Comparison of ENCODE assay signal across 12 mouse cellular contexts in genomic region chr16:97002189-97002588, GRCm38 (mm10).
DNase-seq lines count a peak whose midpoint lies in the region; ATAC-seq and TF ChIP-seq lines count a peak whose summit lies in the region.
"Had no signal": no experiment of that assay in that cellular context is flagged by ENCODE, and none has a peak within 500 bp of the region (broad histone marks: within the 10 kb centered on the region; RNA-seq: fewer than 3 reads in every experiment).

No protein-coding gene starts in this region.

- H3K4me2 ChIP-seq in forebrain, embryonic 16.5 days (ENCODE audit: low read length) = no peak overlapping the region
- no peak overlapping the region for H3K4me2 ChIP-seq in midbrain, embryonic 15.5 days
- no peak overlapping the region for H3K4me2 ChIP-seq in intestine, postnatal 0 days (replicated peaks; ENCODE audit: low read depth)
- H3K4me2 ChIP-seq: limb, embryonic 13.5 days had no signal

- peak; percentile 67 for ATAC-seq in forebrain, embryonic 16.5 days
- no peak; the same call in 1 of the 2 replicates for ATAC-seq in midbrain, embryonic 15.5 days (replicated peaks)
- no peak for ATAC-seq in intestine, postnatal 0 days

- no peak overlapping the region for H3K4me3 ChIP-seq in forebrain, embryonic 16.5 days (replicated peaks; ENCODE audit: low read length)
- H3K4me3 ChIP-seq in midbrain, embryonic 15.5 days = no peak overlapping the region
- H3K4me3 ChIP-seq in intestine, postnatal 0 days (ENCODE audit: low read depth, low read length) = no peak overlapping the region
- H3K4me3 ChIP-seq: heart, adult 2 months; limb, embryonic 13.5 days had no signal

- H3K9me3 ChIP-seq in forebrain, embryonic 16.5 days (ENCODE audit: control insufficient read depth, low read length) = no peaks in the 10 kb centered on the region
- H3K9me3 ChIP-seq in midbrain, embryonic 15.5 days = no peaks in the 10 kb centered on the region
- no peaks in the 10 kb centered on the region for H3K9me3 ChIP-seq in intestine, postnatal 0 days (ENCODE audit: control insufficient read depth)
- H3K9me3 ChIP-seq: limb, embryonic 13.5 days had no signal

- H3K4me1 ChIP-seq in forebrain, embryonic 16.5 days (replicated peaks; ENCODE audit: control insufficient read depth, insufficient read depth, low read length) = peaks cover 35% of the 10 kb centered on the region
- H3K4me1 ChIP-seq in midbrain, embryonic 15.5 days = peaks cover 50% of the 10 kb centered on the region
- no peaks in the 10 kb centered on the region for H3K4me1 ChIP-seq in intestine, postnatal 0 days (replicated peaks; ENCODE audit: control insufficient read depth, insufficient read depth, low read length)

- peak; percentile 40 to 52 for DNase-seq in frontal cortex, postnatal 14 days (ENCODE audit: low spot score in 2 of 2)
- DNase-seq in layer of hippocampus, postnatal 10 days (ENCODE audit: low spot score in 2 of 2) = peak; percentile 45 to 52
- DNase-seq in adrenal gland, postnatal 36 days = no peak
- no peak for DNase-seq in spleen, postnatal 4 days (ENCODE audit: low spot score in 2 of 2)
- no peak for DNase-seq in cerebellum, adult 18-20 months
- DNase-seq: cerebellum, adult 9-11 months; heart, adult 2 months; lung, postnatal 10 days had no signal

- H3K9ac ChIP-seq in forebrain, embryonic 16.5 days (replicated peaks; ENCODE audit: low read depth, low read length) = peak overlapping the region; percentile 41; the same call in 1 of the 2 replicates
- peak overlapping the region; percentile 31; the same call in 1 of the 2 replicates for H3K9ac ChIP-seq in midbrain, embryonic 15.5 days
- H3K9ac ChIP-seq in intestine, postnatal 0 days (ENCODE audit: low read depth, low read length) = no peak overlapping the region
- H3K9ac ChIP-seq: limb, embryonic 13.5 days had no signal

- no peak for TF ChIP-seq CTCF in intestine, postnatal 0 days (IDR thresholded peaks at IDR 0.05; ENCODE audit: low read depth)

- no peaks in the 10 kb centered on the region for H3K36me3 ChIP-seq in forebrain, embryonic 16.5 days (ENCODE audit: control insufficient read depth, insufficient read depth)
- H3K36me3 ChIP-seq in midbrain, embryonic 15.5 days (replicated peaks) = no peaks in the 10 kb centered on the region
- H3K36me3 ChIP-seq in intestine, postnatal 0 days (ENCODE audit: control insufficient read depth, insufficient read depth) = no peaks in the 10 kb centered on the region
- H3K36me3 ChIP-seq: limb, embryonic 13.5 days had no signal

- WGBS in forebrain, embryonic 16.5 days = 42% methylated on average over 3 of the region's 3 CpGs
- 31% methylated on average over 3 of the region's 3 CpGs for WGBS in midbrain, embryonic 15.5 days
- 44% methylated on average over 3 of the region's 3 CpGs for WGBS in intestine, postnatal 0 days

- H3K27ac ChIP-seq in forebrain, embryonic 16.5 days (ENCODE audit: low read length) = peak overlapping the region; percentile 91
- peak overlapping the region; percentile 88 for H3K27ac ChIP-seq in midbrain, embryonic 15.5 days
- H3K27ac ChIP-seq in intestine, postnatal 0 days (ENCODE audit: low read depth, low read length) = no peak overlapping the region
- H3K27ac ChIP-seq: heart, adult 2 months; limb, embryonic 13.5 days had no signal

- no peaks in the 10 kb centered on the region for H3K27me3 ChIP-seq in forebrain, embryonic 16.5 days (replicated peaks; ENCODE audit: control insufficient read depth, insufficient read depth, low read length)
- no peaks in the 10 kb centered on the region for H3K27me3 ChIP-seq in midbrain, embryonic 15.5 days (replicated peaks)
- no peaks in the 10 kb centered on the region for H3K27me3 ChIP-seq in intestine, postnatal 0 days (replicated peaks; ENCODE audit: control insufficient read depth, insufficient read depth, low read length)
- H3K27me3 ChIP-seq: limb, embryonic 13.5 days had no signal

Comparison
In these comparisons a context has a peak if more than half of its experiments do, and no peak if none do; other contexts are left out.
1. DNase-seq: peak in frontal cortex, postnatal 14 days (2 of 2) and layer of hippocampus, postnatal 10 days (2 of 2); none in adrenal gland, postnatal 36 days (0 of 2), spleen, postnatal 4 days (0 of 2) and cerebellum, adult 18-20 months (0 of 2).